Mouse (Mus musculus) left cerebral cortex, adult 2 months (tissue): ENCODE data around the gene Rabgap1l. TPM values are rescaled to one million over a fixed set of nuclear protein-coding genes. Genes with fewer than 3 reads are reported as not detected.

ENCODE experiments used
- DNase-seq, 2 experiments: peaks; one replicate each; pipeline ENCODE4 v3.0.0; 2021 to 2022; ENCODE audit warnings: low spot score in 2 of 2, mixed read lengths in 1 of 2; ENCODE audit errors: extremely low spot score in 1 of 2
- H3K27ac ChIP-seq: fragments of 200-600 bp; 2 replicates; pipeline ENCODE4 v1.8.1; 2022
- H3K4me3 ChIP-seq: fragments of 200-600 bp; 2 replicates; pipeline ENCODE4 v1.8.1; 2022
- CTCF ChIP-seq: fragments of 200-600 bp; IDR thresholded peaks from 2 replicates; pipeline ENCODE4 v1.8.1; 2022; ENCODE audit warnings: antibody characterized with exemption, mild to moderate bottlenecking, moderate library complexity
- intact Hi-C: fragments of 180-260 bp; cut with DNase I; formaldehyde crosslinking; loops from one replicate; pipeline ENCODE4 v1.15.1; 2025
- total RNA-seq, 2 experiments: library from RNA; stranded (reverse); gene quantifications; 2 replicates each; pipeline ENCODE4 v1.2.3; 2021

The Rabgap1l gene
- total RNA-seq, 2 experiments from 2014 or later: 195 to 202 TPM

- intact Hi-C loops: no loop called here
- Histone ChIP-seq H3K4me3 (no peak overlapping the region), H3K27ac (no peak overlapping the region)
- DNase-seq: no peak
- TF ChIP-seq CTCF: no peak
These were observed 483.1 kb downstream of the Rabgap1l start for GRCm38 (mm10) chr1:160309951-160310350.

GRCm38 (mm10) chr1:160308996-160309395, 484.0 kb downstream of the Rabgap1l start:
- Histone ChIP-seq H3K4me3 (no peak overlapping the region), H3K27ac (no peak overlapping the region)
- no peak for TF ChIP-seq CTCF
- DNase-seq: no peak
- intact Hi-C loops: no loop called here

DNA sequence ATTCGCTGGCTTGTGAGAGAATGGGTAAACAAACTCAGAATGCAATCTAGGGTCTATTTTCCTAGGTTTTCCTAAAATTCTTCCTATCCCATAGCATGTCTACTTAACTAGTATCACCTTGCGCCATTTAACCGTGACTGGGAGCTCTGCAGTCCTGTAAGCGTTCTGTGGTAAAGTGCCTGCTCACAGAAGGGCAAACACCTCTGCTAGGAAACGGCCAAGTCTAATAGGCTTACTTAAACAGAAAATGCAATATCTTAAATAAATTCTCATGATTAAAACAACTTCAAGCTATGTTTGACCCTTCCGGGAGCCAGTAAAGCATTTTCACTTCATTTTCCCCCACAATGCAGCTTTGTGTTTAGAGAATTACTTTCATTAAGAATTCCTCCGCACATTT, 484.5 kb downstream of the Rabgap1l start:
- TF ChIP-seq CTCF: no peak
- no peak for DNase-seq
- intact Hi-C loops: no loop called here
- no peak overlapping the region for H3K4me3 ChIP-seq
- H3K27ac ChIP-seq: no peak overlapping the region

GRCm38 (mm10) chr1:160306866-160307616, 486.0 kb downstream of the Rabgap1l start:
- no peak for DNase-seq
- no peak for TF ChIP-seq CTCF
- Histone ChIP-seq H3K4me3 (no peak overlapping the region), H3K27ac (no peak overlapping the region)
- intact Hi-C loops: no loop called here

DNA sequence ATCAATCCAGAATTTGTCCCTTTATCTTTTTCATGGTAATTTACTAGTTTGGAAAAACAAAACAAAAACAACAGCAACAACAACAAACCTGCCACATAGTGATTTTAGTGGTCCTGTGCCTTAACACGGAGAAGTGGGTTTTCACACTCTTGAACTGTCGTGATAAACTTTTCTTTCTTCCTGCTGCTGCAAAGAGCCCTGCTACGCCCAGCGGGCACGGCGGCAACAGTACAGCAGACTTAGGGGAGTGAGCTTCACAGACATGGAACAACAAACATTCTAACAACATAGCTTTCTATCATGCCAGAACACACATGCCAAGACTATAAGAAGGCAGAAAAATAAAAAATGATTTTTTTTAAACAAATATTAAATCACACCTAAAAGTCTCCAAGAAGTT, 486.7 kb downstream of the Rabgap1l start:
- H3K4me3 ChIP-seq: no peak overlapping the region
- no peak for DNase-seq
- no peak overlapping the region for H3K27ac ChIP-seq
- TF ChIP-seq CTCF: no peak
- intact Hi-C loops: no loop called here

DNA sequence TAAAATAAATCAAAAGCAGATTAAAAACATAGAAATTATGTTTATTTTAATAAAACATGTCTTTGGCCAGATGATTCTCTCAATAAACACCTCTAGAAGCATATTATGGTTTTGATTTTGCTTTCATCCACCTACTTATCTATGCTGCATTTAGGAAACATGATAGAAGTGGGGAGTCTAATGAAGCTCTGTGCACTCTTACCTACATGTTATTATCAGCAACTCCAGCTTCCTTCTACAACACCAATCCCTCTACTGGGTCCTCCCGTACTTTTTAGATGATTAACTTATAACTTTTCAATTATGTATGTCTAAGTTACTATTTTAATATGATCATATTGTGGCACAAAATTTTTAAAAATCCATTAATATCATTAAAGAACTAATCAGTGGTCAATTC, 487.2 kb downstream of the Rabgap1l start:
- no peak for TF ChIP-seq CTCF
- intact Hi-C loops: no loop called here

GRCm38 (mm10) chr1:160304969-160305498, 488.0 kb downstream of the Rabgap1l start:
- intact Hi-C loops: no loop called here
- H3K27ac ChIP-seq: no peak overlapping the region
- no peak for DNase-seq
- TF ChIP-seq CTCF: no peak
- no peak overlapping the region for H3K4me3 ChIP-seq

More for the DNA sequence above, 487.2 kb downstream of the Rabgap1l start:
- DNase-seq: no peak
- Histone ChIP-seq H3K4me3 (no peak overlapping the region), H3K27ac (no peak overlapping the region)

DNA sequence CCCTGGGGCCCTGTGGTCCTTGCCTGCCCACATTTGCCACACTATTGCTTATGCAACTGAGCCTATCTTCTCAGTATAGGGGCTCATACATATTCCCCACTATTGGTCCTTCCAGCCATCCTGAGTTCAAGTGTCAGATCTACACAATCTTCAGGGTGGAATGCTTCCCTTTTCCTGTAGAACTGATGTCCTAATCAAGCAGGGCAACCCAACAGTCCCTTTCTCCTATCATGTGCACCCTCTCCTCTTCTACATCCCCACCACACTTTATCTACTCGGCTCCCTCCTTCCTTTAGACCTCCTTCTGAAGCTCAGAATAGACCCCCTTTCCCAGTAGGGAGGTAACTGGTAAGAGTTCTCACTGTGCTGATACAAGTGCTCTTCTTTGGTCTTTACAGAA, 490.7 kb downstream of the Rabgap1l start:
- DNase-seq: no peak
- TF ChIP-seq CTCF: no peak
- no peak overlapping the region for H3K27ac ChIP-seq
- intact Hi-C loops: no loop called here
- H3K4me3 ChIP-seq: no peak overlapping the region

DNA sequence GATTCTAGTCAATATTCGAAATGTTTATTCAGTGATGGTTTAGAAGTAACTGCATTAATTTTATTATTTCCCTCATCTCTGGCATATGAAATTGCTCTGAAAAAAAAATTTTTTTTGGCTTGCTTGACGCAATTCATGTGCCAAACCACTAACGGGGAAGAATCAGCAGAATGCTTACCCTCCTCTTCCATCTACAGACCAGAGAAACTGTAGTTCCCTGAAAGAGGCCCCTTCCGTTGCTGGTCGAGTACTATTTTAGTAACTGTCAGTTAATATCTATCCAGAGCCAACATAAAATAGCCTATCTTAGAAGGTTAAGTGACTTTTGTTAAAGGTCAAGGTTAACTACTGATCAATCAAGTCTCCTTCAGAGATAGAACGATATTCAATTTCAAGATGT, 491.9 kb downstream of the Rabgap1l start:
- Histone ChIP-seq H3K4me3 (no peak overlapping the region), H3K27ac (no peak overlapping the region)
- intact Hi-C loops: no loop called here
- no peak for TF ChIP-seq CTCF
- no peak for DNase-seq

GRCm38 (mm10) chr1:160300704-160301103, 492.3 kb downstream of the Rabgap1l start:
- intact Hi-C loops: no loop called here
- no peak for TF ChIP-seq CTCF
- H3K27ac ChIP-seq: no peak overlapping the region

GRCm38 (mm10) chr1:160299979-160300378, 493.0 kb downstream of the Rabgap1l start:
- DNase-seq: no peak
- no peak for TF ChIP-seq CTCF
- H3K4me3 ChIP-seq: no peak overlapping the region
- H3K27ac ChIP-seq: no peak overlapping the region; the same call in 1 of the 2 replicates
- intact Hi-C loops: loop anchor here (2.0 kb wide), 1 partner anchor 31 kb away; no protein-coding TSS in a partner anchor

More at GRCm38 (mm10) chr1:160300704-160301103, 492.3 kb downstream of the Rabgap1l start:
- no peak for DNase-seq
- no peak overlapping the region for H3K4me3 ChIP-seq

DNA sequence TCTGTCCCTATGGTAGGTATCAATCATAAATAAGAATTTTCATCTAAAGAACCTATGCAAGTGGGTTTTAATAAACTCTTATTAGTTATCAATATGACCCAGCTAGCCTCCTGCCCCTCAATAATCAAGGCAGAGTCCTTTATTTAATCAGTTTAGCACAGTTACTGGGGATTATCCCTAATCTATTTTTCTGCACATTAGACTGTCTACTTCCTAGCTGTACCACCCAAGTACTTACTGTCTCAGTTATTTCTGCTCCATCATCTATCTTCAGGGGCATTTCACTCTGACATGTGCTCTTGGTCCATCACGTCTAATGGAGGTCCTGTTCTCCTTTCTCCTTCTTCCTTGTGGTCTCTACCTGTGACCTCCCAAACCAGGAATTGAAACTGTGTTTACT, 494.1 kb downstream of the Rabgap1l start:
- no peak for DNase-seq
- TF ChIP-seq CTCF: no peak

DNA sequence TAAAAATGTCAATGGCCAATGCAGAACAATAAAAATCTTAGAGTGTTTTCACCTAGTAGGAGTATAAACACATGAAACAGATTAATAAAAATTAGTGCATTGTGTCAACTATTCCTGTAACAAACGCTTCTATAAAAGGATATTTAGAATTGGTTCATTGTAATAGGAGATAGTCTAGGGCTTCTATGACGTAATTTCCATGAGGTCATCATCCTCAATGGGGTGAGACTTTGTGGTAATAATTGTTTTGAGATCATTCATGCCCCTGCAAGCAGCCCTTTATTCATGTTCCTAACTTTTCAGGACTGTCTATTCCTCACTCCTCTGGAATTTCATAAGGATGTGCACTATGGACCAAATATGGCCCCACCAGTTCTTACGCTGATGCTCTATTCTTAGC, 495.3 kb downstream of the Rabgap1l start:
- Histone ChIP-seq H3K27ac (no peak overlapping the region), H3K4me3 (no peak overlapping the region)
- TF ChIP-seq CTCF: no peak
- DNase-seq: no peak
- intact Hi-C loops: loop anchor here (2.0 kb wide), 1 partner anchor 33 kb away; no protein-coding TSS in a partner anchor

More for the DNA sequence above, 494.1 kb downstream of the Rabgap1l start:
- no peak overlapping the region for H3K4me3 ChIP-seq
- H3K27ac ChIP-seq: no peak overlapping the region
- intact Hi-C loops: loop anchor here (2.0 kb wide), 1 partner anchor 32 kb away; no protein-coding TSS in a partner anchor
